ENCODE assay signal across 8 mouse cellular contexts in genomic region chr11:50632270-50632669, GRCm38 (mm10). TPM values are rescaled to one million over a fixed set of nuclear protein-coding genes. Genes with fewer than 3 reads are reported as not detected.
A peak's percentile ranks its signal among the peaks of the same experiment; 100 is the strongest.
DNase-seq lines count a peak whose midpoint lies in the region; ATAC-seq lines count a peak whose summit lies in the region.

No protein-coding gene starts in this region.

- no peak overlapping the region for H3K27ac ChIP-seq in hindbrain, embryonic 15.5 days (replicated peaks)
- no peak overlapping the region for H3K27ac ChIP-seq in hindbrain, embryonic 12.5 days
- peak overlapping the region; percentile 13; the same call in 1 of the 2 replicates for H3K27ac ChIP-seq in liver, embryonic 11.5 days (ENCODE audit: low read depth, low read length)

- H3K36me3 ChIP-seq in hindbrain, embryonic 15.5 days = no peaks in the 10 kb centered on the region
- no peaks in the 10 kb centered on the region for H3K36me3 ChIP-seq in hindbrain, embryonic 12.5 days
- H3K36me3 ChIP-seq in liver, embryonic 11.5 days (ENCODE audit: control insufficient read depth, insufficient read depth, low read length) = no peaks in the 10 kb centered on the region

- H3K4me3 ChIP-seq in hindbrain, embryonic 15.5 days = no peak overlapping the region
- no peak overlapping the region for H3K4me3 ChIP-seq in hindbrain, embryonic 12.5 days
- H3K4me3 ChIP-seq in liver, embryonic 11.5 days (ENCODE audit: low read depth, low read length) = no peak overlapping the region

- 43% methylated on average over 4 of the region's 4 CpGs for WGBS in hindbrain, embryonic 15.5 days
- WGBS in hindbrain, embryonic 12.5 days = 60% methylated on average over 4 of the region's 4 CpGs
- WGBS in liver, embryonic 11.5 days = 51% methylated on average over 4 of the region's 4 CpGs

- no peaks in the 10 kb centered on the region for H3K27me3 ChIP-seq in hindbrain, embryonic 15.5 days
- no peaks in the 10 kb centered on the region for H3K27me3 ChIP-seq in hindbrain, embryonic 12.5 days
- H3K27me3 ChIP-seq in liver, embryonic 11.5 days (replicated peaks; ENCODE audit: control insufficient read depth, insufficient read depth, low read length) = no peaks in the 10 kb centered on the region

- DNase-seq in cerebellum, adult 8-10 months = peak; percentile 72
- DNase-seq in kidney, postnatal 25 days = peak; percentile 38 to 58
- DNase-seq in liver, embryonic 11.5 days (ENCODE audit: low spot score) = no peak
- DNase-seq in right cerebral cortex, adult 2 months (ENCODE audit: low spot score in 2 of 2) = peak; percentile 50 to 65

- peak; percentile 27; the same call in 1 of the 2 replicates for ATAC-seq in hindbrain, embryonic 15.5 days (ENCODE audit: low FRiP score, low read depth)
- no peak for ATAC-seq in hindbrain, embryonic 12.5 days (ENCODE audit: low FRiP score)
- ATAC-seq in granulocyte monocyte progenitor cell, adult 5-6 weeks (replicated peaks; ENCODE audit: poor library complexity, severe bottlenecking) = peak; percentile 59
- ATAC-seq in liver, embryonic 11.5 days (replicated peaks; ENCODE audit: low FRiP score) = 0 out of 2 replicates have a peak, but pooled peaks have one; percentile 47
- ATAC-seq in erythroblast, adult 5-6 weeks (replicated peaks; ENCODE audit: low FRiP score, poor library complexity, severe bottlenecking) = no peak

- H3K4me2 ChIP-seq in hindbrain, embryonic 15.5 days = no peak overlapping the region
- no peak overlapping the region for H3K4me2 ChIP-seq in hindbrain, embryonic 12.5 days (replicated peaks)
- no peak overlapping the region for H3K4me2 ChIP-seq in liver, embryonic 11.5 days

- no peaks in the 10 kb centered on the region for H3K9me3 ChIP-seq in hindbrain, embryonic 15.5 days
- H3K9me3 ChIP-seq in hindbrain, embryonic 12.5 days (replicated peaks) = no peaks in the 10 kb centered on the region; the same call in 1 of the 2 replicates
- no peaks in the 10 kb centered on the region for H3K9me3 ChIP-seq in liver, embryonic 11.5 days (ENCODE audit: control insufficient read depth, low read length)

- no peak overlapping the region for H3K9ac ChIP-seq in hindbrain, embryonic 15.5 days
- no peak overlapping the region for H3K9ac ChIP-seq in hindbrain, embryonic 12.5 days
- H3K9ac ChIP-seq in liver, embryonic 11.5 days (ENCODE audit: low read depth, low read length) = no peak overlapping the region

- H3K4me1 ChIP-seq in hindbrain, embryonic 15.5 days (replicated peaks) = peaks cover 14% of the 10 kb centered on the region; the same call in 1 of the 2 replicates
- H3K4me1 ChIP-seq in hindbrain, embryonic 12.5 days = peaks cover 3% of the 10 kb centered on the region; the same call in 1 of the 2 replicates
- H3K4me1 ChIP-seq in liver, embryonic 11.5 days (replicated peaks; ENCODE audit: control insufficient read depth, insufficient read depth, low read length) = 0 out of 2 replicates have a peak, but pooled peaks cover 4% of the 10 kb centered on the region

RNA-seq across cellular contexts. Expression of gene Adamts2, which starts 30.4 kb away (rescaled TPM):
- polyA plus RNA-seq in hindbrain, embryonic 15.5 days (2015; fragmentation: Nextera tagmentation; extraction: Ambion mirVana) = 5.5 and 5.9 TPM in 2 replicates
- 7.1 and 9.0 TPM in 2 replicates for polyA plus RNA-seq in hindbrain, embryonic 12.5 days (2016; fragmentation: Nextera tagmentation; extraction: Ambion mirVana)
- not detected in 2 replicates for total RNA-seq in granulocyte monocyte progenitor cell, adult 5-6 weeks (2014; fragmentation: Nextera tagmentation)
- total RNA-seq in granulocyte monocyte progenitor cell, adult 5-6 weeks (2017) = not detected in 2 replicates
- polyA plus RNA-seq in liver, embryonic 11.5 days (2014; fragmentation: Nextera tagmentation; extraction: Ambion mirVana) = 3.4 and 4.2 TPM in 2 replicates
- not detected in 2 replicates for total RNA-seq in erythroblast, adult 5-6 weeks (2015; ENCODE audit: low replicate concordance)
- 0.09 and 0.28 TPM in 2 replicates for total RNA-seq in erythroblast, adult 5-6 weeks (2017; ENCODE audit: low replicate concordance)

Comparison
In these comparisons a context has a peak if more than half of its experiments do, and no peak if none do; other contexts are left out.
1. ATAC-seq: peak in hindbrain, embryonic 15.5 days (single experiment), granulocyte monocyte progenitor cell, adult 5-6 weeks (single experiment) and liver, embryonic 11.5 days (single experiment); none in hindbrain, embryonic 12.5 days (single experiment) and erythroblast, adult 5-6 weeks (single experiment).